Mouse (Mus musculus) left cerebral cortex, adult 9 months (tissue): ENCODE measurements at regions not wholly inside any gene's neighbourhood (a gene's known extent, or its start where the extent isn't known, plus 50 kb on each side); places are given as distances from the start of the nearest gene placed in this dataset.

ENCODE experiments used
- DNase-seq, 2 experiments: peaks; one replicate each; pipeline ENCODE4 v3.0.0; 2022; ENCODE audit warnings: low spot score in 2 of 2

DNA sequence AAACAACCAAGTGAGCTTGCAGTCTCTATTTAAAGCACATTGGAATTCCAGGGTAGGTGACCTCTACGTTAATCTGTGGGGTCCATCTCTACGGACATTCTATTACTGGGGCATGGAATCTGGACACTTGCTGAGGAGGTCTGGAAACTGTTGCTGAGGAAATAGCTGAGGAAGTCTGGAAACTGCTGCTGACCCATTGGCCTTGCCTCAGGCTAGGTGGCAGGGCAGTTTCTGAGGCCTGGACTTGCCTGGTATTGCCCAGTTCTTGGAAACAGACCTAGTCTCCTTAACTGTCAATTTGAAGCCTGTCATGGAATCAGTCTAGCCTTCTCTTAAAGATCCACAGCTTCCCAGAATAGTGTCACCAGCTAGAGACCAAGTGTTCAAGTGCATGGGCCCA, 51.7 kb upstream of the Eif4g2 start:
- no peak for DNase-seq
